Mouse (Mus musculus): ENCODE results near the gene Epha4.
A peak's percentile ranks its signal among the peaks of the same experiment; 100 is the strongest.

Epha4 gene

DNA sequence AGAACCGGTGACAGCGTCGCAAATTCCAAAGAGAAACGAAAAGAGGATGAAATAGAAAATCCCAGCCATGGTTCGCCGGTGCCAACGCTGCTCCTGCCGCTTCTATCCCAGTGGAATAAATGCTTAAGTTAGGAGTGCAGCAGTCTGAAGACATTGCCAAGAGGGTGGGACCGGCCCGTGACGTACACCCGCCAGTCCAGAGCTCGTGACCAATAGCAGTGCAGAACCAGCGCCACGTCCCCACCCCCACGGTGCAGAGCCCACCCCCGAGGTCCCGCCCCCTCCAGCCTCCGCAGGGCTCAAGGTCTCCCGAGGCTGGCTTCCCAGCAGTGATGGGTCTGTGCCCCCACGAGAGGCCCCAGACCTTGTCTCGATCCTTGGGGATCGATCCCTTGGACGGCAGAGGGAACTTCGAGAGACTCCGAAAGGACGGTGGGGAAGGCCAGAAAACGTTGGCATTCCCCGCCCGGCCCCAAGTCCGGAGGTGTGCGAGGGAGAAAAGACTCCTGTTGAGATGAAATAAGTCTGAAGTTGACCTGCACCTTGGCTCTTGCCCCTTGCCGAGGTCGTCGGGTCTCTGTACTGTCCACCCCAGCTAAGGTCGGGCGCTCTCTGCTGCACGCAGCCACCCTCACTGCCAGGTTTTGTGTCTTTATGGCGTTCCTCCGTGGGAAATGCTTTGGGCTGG lies at the start of gene Epha4:
TSS of gene Epha4 (minus strand) at position 126 of the 688 bp plus-strand sequence.
- DNase-seq (ENCODE audit: low read depth, low spot score) = no peak

DNA sequence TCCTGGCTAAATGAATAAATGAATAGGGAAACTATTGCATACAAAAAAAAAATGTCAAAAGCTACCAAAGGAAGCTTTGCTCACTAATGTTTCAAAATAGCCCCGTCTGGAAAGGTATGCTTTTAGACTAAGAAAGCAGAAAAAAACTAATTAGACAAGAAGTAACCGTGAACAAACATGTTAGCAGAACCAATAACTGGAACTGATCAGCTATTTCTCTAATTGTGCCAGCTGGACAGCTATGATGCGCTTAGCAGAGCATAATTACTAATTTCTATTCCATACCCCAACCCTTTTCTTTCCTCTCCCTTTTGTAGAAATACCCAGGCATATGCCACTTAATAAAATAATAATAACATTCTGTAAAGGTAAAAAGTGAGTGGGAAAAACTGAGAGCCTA lies 41.3 kb upstream of the Epha4 start:
- no peak for DNase-seq (ENCODE audit: low read depth, low spot score)

DNA sequence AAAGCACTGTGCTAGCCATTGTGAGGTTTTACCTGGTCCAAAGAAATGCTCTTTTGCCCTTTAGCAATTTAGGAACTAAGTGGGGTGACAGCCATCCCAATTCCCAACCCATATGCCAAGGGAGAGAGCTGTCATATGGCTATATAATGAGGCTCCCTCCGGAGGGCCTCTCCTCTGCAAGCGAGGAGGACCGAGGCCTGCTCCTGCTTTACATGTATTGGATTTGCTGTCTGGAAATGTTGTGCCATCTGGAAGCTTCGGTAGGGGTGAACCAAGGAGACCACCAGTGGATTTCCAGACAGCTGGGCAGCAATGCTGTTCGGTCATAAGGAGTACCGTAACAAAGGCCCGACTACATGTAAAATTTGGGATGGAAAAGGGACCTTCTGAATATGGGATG lies 37.0 kb upstream of the Epha4 start:
- DNase-seq (ENCODE audit: low read depth, low spot score) = no peak

DNA sequence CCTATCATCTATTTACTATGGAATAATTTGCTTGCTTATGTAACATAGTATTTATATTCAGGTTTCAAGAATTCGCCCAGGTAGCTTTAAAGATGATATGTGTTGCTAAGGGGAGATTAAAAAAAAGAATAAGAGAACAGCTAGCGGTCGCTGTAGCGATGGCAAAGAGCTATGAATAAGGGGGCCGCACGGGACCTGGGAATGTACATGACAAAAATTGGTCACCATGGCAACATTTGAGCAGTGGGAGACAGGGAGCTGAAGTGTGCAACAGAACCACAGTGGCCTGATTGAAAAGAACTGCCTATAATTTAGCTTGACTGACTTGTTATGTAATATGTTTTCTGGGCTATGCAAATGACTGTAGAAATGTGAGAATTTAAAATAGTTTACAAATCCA lies 30.8 kb upstream of the Epha4 start:
- DNase-seq (ENCODE audit: low read depth, low spot score) = no peak

- no peak for DNase-seq (ENCODE audit: low read depth, low spot score)
Measured at GRCm38 (mm10) chr1:77545035-77545434, 30.1 kb upstream of the Epha4 start.

DNA sequence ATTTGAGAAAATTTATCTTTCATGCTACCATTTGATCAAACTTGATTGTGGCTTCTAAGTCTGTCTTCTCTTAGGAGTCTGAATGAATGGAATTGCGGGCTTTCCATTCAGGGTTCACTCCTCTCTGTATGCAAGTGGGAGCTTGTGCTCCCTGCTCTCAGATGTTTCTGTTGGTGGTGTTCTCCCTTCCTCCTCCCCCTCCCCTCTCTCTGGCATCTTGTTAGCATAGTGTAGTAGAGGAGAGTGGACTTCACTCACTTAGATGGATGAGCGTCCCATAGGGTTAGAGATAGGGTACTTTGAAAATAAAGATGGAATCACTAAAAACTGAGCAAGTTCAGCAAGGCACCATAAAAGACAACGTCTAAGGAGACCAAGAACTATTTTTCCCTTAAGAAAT lies 29.4 kb upstream of the Epha4 start:
- DNase-seq (ENCODE audit: low read depth, low spot score) = no peak

GRCm38 (mm10) chr1:77539945-77540344 lies 25.1 kb upstream of the Epha4 start:
- no peak for DNase-seq (ENCODE audit: low read depth, low spot score)

- DNase-seq (ENCODE audit: low read depth, low spot score) = no peak
Measured at GRCm38 (mm10) chr1:77538559-77538958, 23.7 kb upstream of the Epha4 start.

- no peak for DNase-seq (ENCODE audit: low read depth, low spot score)
Measured at GRCm38 (mm10) chr1:77535905-77536304, 21.0 kb upstream of the Epha4 start.

- no peak for DNase-seq (ENCODE audit: low read depth, low spot score)
Measured at GRCm38 (mm10) chr1:77532576-77533183, 17.8 kb upstream of the Epha4 start.

DNA sequence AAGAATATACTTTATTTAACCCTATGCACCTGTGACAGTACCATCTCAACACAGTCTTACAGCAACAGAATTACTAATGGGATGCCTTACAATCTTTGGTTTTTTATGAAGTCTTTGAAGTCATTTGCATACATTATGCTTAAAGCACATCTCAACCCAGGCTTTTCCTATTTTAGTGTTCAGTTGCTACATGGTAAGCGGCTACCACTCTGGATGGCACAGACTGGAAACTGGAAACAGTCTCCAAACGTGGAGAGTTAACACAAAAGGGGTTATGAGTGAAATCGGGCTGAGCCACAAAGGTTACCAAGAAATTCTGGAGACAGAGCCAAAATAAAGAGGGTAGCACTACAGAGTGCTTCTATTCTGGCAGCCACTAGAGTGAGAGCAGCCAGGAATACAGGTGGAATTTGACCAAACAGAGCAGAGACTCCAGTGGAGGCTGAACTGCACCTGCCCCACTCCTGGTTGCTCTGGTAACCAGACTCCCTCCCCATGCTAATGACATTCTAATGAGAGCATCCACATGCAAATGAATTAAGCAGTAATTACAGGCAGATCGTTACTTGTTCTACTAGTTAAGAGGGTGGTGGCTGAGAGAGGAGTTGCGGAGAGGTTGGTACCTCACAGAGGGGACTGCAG lies 17.2 kb upstream of the Epha4 start:
- no peak for DNase-seq (ENCODE audit: low read depth, low spot score)

GRCm38 (mm10) chr1:77525082-77525481 lies 10.2 kb upstream of the Epha4 start:
- no peak for DNase-seq (ENCODE audit: low read depth, low spot score)

DNA sequence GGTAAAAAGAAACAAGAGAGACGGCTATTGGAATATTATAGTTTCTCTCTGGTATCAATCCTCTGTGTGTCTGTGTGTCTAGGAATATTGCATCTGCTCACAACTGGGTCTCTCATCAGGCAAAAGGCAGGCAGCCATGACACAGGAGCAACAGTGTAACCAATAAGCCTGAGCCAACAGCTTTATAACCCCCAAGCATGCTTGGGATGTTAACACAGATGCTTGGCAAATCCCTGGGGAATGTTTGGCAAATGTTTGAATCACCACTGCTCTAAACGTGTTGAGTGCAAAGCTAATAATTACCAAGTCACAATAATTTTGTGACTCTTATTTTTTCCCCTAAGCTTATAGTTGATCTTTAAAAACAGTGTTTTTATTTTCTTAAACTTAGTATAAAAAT lies 8.5 kb upstream of the Epha4 start:
- DNase-seq (ENCODE audit: low read depth, low spot score) = no peak

DNA sequence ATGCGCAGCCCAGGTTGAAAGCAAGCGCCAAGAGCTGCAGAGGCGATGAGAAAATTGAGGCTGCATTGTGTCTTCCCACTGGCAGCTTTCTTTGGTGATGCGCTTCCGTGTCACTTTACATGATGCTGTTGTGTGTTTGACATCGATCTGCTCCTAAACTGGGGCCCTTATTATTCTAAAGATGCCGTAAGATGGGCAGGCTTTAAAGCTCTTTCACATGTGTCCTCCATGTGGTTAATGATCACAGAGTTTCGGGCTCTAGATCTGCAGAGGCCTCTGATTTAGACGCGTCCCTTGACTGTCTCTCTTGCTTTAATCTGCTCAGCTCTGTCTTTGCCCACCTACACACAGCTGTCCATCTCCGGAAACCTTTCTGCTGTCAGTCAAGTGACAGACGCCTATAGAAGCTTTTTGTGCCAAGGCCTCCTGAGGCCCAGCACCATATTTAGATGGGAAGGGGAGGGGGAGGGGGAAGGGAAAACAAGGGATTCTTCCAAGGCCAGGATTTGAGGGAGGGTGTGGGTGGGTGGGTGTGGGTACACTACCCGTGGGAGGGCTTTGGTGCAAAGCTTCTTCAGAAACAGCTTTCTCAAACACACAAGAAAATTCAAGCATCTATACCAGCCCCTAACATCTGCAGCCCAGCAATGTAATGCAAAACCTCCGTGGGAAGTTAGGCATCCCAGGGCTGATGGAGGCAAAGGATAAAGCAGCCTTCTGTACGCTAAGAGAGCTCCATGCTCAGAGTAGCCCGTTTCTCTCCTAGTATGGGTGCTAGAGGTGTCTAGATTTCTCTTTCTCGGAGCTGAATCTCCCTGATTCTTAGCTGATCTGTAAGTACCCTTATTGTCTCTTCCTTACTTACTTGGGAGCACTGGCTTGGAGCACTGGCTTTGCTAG lies 7.0 kb upstream of the Epha4 start:
- DNase-seq (ENCODE audit: low read depth, low spot score) = no peak

- no peak for DNase-seq (ENCODE audit: low read depth, low spot score)
Measured at GRCm38 (mm10) chr1:77518715-77519114, 3.8 kb upstream of the Epha4 start.

GRCm38 (mm10) chr1:77516203-77516991 lies 1.5 kb upstream of the Epha4 start:
- peak; percentile 8 for DNase-seq (ENCODE audit: low read depth, low spot score)

- DNase-seq (ENCODE audit: low read depth, low spot score) = no peak
Measured at GRCm38 (mm10) chr1:77515651-77515981, 728 bp upstream of the Epha4 start.

DNA sequence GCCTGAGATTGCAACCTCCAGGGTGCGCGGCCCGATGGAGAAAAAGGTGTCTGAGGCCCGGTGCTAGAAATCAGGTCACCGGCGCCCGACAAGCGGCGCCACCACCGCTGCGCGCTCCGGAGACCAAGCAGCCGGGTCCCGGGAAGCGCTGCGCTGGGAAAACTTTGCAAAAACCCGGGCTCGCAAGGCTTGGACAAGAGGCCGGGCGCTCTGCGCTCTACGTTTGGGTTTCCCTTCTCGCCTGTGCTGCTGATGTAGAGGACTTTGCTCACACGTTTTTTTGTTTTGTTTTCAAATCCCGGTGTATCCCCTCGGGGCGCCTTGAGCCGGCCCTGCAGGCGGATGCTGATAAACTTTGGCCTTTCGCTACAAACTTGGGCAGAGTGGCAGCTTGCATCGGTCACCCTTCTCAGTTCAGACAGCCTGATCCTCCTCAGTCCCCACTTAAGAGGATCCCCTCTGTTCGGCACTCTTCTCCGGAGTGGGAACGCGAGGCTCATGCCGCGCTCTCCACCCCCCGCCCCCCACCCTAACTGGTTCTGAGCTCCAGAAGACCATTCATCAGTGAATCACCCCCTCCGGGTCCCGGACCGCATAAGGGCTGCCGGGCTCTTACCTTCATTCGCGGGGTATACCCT lies 444 bp downstream of the Epha4 start:
- DNase-seq (ENCODE audit: low read depth, low spot score) = no peak

DNA sequence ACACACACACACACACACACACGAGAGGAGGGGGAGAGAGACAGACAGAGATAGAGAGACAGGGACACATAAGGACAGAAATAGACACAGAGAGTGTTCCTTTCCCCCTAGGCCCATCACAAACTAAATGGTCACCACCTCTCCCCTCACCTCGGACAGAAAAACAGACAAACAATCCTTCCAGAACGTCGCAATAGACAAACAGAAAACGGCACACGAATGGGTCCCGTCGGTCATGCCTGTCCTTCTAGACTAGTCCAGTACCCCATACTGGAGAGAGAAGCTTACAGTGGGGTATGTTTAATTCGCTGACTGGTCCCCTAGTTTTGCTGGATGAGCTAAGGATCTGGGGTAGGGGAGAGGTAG lies 946 bp downstream of the Epha4 start:
- no peak for DNase-seq (ENCODE audit: low read depth, low spot score)

DNA sequence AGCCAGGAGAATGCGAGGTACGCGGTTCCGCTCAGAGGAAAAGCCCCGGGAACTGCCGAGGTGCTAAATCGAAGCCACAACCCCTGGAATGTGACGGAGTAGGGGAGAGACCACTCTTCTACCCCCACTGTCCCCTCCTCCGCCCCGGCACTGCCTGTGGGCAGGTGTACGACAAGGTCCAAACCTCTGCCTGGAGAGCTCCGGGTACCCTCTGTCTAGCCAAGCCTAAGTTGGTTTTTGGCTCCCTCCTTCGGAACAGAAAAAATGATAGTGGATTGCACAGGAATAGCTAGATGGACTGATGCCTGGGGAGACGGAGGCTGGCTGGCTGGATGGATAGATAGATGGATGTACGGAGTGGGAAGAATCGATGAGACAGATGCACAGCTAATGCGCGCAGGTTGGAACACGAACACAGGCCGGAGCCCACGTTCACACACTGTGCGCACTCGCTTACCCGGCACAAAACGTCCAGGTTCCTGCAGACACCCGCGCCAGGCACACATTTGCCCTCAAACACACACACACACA lies 1.4 kb downstream of the Epha4 start:
- DNase-seq (ENCODE audit: low read depth, low spot score) = no peak

All from CD4-positive helper T cell, adult 2 months (primary cell).